Mouse (Mus musculus): ENCODE measurements around the gene Gpr152.

Gene Gpr152

GRCm38 (mm10) chr19:4139446-4139845 is at the start of gene Gpr152:
Gpr152 (plus strand) TSS chr19:4139787.
- no peak for DNase-seq (ENCODE audit: low read depth)

- no peak for DNase-seq (ENCODE audit: low read depth)
These were observed 49.1 kb upstream of the Gpr152 start for GRCm38 (mm10) chr19:4090446-4090845.

- no peak for DNase-seq (ENCODE audit: low read depth)
These were observed 48.2 kb upstream of the Gpr152 start for GRCm38 (mm10) chr19:4091383-4091782.

- no peak for DNase-seq (ENCODE audit: low read depth)
These were observed 46.8 kb upstream of the Gpr152 start for GRCm38 (mm10) chr19:4092750-4093149.

- peak; percentile 70 for DNase-seq (ENCODE audit: low read depth)
These were observed 45.8 kb upstream of the Gpr152 start for GRCm38 (mm10) chr19:4093772-4094171.

GRCm38 (mm10) chr19:4094348-4094747 is 45.2 kb upstream of the Gpr152 start:
- no peak for DNase-seq (ENCODE audit: low read depth)

- no peak for DNase-seq (ENCODE audit: low read depth)
These were observed 44.7 kb upstream of the Gpr152 start for GRCm38 (mm10) chr19:4094774-4095303.

GRCm38 (mm10) chr19:4095802-4096201 is 43.8 kb upstream of the Gpr152 start:
- DNase-seq (ENCODE audit: low read depth) = no peak

- peak; percentile 98 for DNase-seq (ENCODE audit: low read depth)
These were observed 42.7 kb upstream of the Gpr152 start, which contains the start of gene Cdk2ap2 for GRCm38 (mm10) chr19:4096642-4097440. Cdk2ap2 (plus strand) TSS chr19:4097182.

GRCm38 (mm10) chr19:4097441-4097825 is 42.2 kb upstream of the Gpr152 start:
- DNase-seq (ENCODE audit: low read depth) = peak; percentile 85

- DNase-seq (ENCODE audit: low read depth) = no peak
These were observed 41.2 kb upstream of the Gpr152 start for GRCm38 (mm10) chr19:4098426-4098825.

GRCm38 (mm10) chr19:4099056-4099455 is 40.5 kb upstream of the Gpr152 start:
- DNase-seq (ENCODE audit: low read depth) = peak; percentile 96

GRCm38 (mm10) chr19:4099837-4100717 is 39.5 kb upstream of the Gpr152 start, which contains the start of gene Pitpnm1:
Pitpnm1 (plus strand) TSS chr19:4099998.
- peak; percentile 71 for DNase-seq (ENCODE audit: low read depth)

GRCm38 (mm10) chr19:4100718-4101261 is 38.8 kb upstream of the Gpr152 start:
- peak; percentile 55 for DNase-seq (ENCODE audit: low read depth)

GRCm38 (mm10) chr19:4101466-4101865 is 38.1 kb upstream of the Gpr152 start:
- DNase-seq (ENCODE audit: low read depth) = no peak

GRCm38 (mm10) chr19:4102049-4102448 is 37.5 kb upstream of the Gpr152 start:
- DNase-seq (ENCODE audit: low read depth) = no peak

GRCm38 (mm10) chr19:4102626-4103025 is 37.0 kb upstream of the Gpr152 start:
- no peak for DNase-seq (ENCODE audit: low read depth)

- DNase-seq (ENCODE audit: low read depth) = no peak
These were observed 36.3 kb upstream of the Gpr152 start for GRCm38 (mm10) chr19:4103294-4103693.

GRCm38 (mm10) chr19:4103792-4104191 is 35.8 kb upstream of the Gpr152 start:
- DNase-seq (ENCODE audit: low read depth) = no peak

- DNase-seq (ENCODE audit: low read depth) = no peak
These were observed 34.9 kb upstream of the Gpr152 start for GRCm38 (mm10) chr19:4104675-4105194.

GRCm38 (mm10) chr19:4106654-4107053 is 32.9 kb upstream of the Gpr152 start:
- no peak for DNase-seq (ENCODE audit: low read depth)

- no peak for DNase-seq (ENCODE audit: low read depth)
These were observed 31.1 kb upstream of the Gpr152 start for GRCm38 (mm10) chr19:4108535-4108934.
